Mouse (Mus musculus): ENCODE data around the gene Actr2. TPM values are rescaled to one million over a fixed set of nuclear protein-coding genes. Genes with fewer than 3 reads are reported as not detected.

Gene Actr2
- polyA plus RNA-seq, 1 experiment from 2014 or later, result 74.5 TPM

GRCm38 (mm10) chr11:20106946-20107345 lies 5.8 kb downstream of the Actr2 start:
- Histone ChIP-seq H3K27ac (ENCODE audit: low read depth, low read length) (no peak overlapping the region), H3K36me3 (ENCODE audit: control insufficient read depth, insufficient read depth, low read length) (no peaks in the 10 kb centered on the region; the same call in 1 of the 2 replicates), H3K4me1 (replicated peaks; ENCODE audit: control insufficient read depth, insufficient read depth, low read length) (no peaks in the 10 kb centered on the region; the same call in none of the 2 replicates), H3K4me3 (ENCODE audit: low read depth, low read length) (no peak overlapping the region), H3K27me3 (replicated peaks; ENCODE audit: control insufficient read depth, insufficient read depth, low read length) (no peaks in the 10 kb centered on the region), H3K9me3 (ENCODE audit: control insufficient read depth, low read length) (no peaks in the 10 kb centered on the region), H3K9ac (ENCODE audit: low read depth, low read length) (no peak overlapping the region), H3K4me2 (no peak overlapping the region; the same call in 1 of the 2 replicates)
- no peak for ATAC-seq (replicated peaks; ENCODE audit: low FRiP score)
- DNase-seq (ENCODE audit: low spot score), result no peak
- 89% methylated on average over 3 of the region's 3 CpGs for WGBS

- H3K4me3 ChIP-seq (ENCODE audit: low read depth, low read length), result no peak overlapping the region
- no peaks in the 10 kb centered on the region for H3K9me3 ChIP-seq (ENCODE audit: control insufficient read depth, low read length)
- peaks cover 2% of the 10 kb centered on the region; the same call in 1 of the 2 replicates for H3K36me3 ChIP-seq (ENCODE audit: control insufficient read depth, insufficient read depth, low read length)
- ATAC-seq (replicated peaks; ENCODE audit: low FRiP score) (no peak), DNase-seq (ENCODE audit: low spot score) (no peak)
- no peaks in the 10 kb centered on the region for H3K27me3 ChIP-seq (replicated peaks; ENCODE audit: control insufficient read depth, insufficient read depth, low read length)
- H3K27ac ChIP-seq (ENCODE audit: low read depth, low read length), result no peak overlapping the region
- 79% methylated on average over 2 of the region's 2 CpGs for WGBS
- H3K4me2 ChIP-seq, result no peak overlapping the region
- H3K4me1 ChIP-seq (replicated peaks; ENCODE audit: control insufficient read depth, insufficient read depth, low read length), result no peaks in the 10 kb centered on the region
- no peak overlapping the region for H3K9ac ChIP-seq (ENCODE audit: low read depth, low read length)
These were observed 8.8 kb downstream of the Actr2 start for GRCm38 (mm10) chr11:20103949-20104348.

DNA sequence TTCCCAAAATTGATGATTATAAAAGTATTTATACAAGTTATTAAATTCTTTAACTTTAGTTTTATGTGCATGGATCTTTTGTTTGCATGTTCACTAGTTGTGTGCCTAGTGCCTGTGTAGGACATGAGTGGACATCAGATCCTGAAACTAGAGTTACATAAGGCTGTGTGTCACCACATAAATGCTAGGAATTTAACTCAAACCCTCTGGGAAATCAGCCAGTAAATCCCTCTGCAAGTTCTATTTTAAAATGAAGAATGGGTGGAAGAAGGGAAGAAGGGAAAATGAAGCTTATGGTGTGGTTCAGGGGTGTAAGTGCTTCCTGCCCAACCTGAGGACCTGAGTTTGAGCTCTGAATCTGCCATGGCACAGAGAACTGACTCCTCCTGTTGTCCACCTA lies 26.4 kb downstream of the Actr2 start:
- Histone ChIP-seq H3K9ac (ENCODE audit: low read depth, low read length) (no peak overlapping the region), H3K4me1 (replicated peaks; ENCODE audit: control insufficient read depth, insufficient read depth, low read length) (no peaks in the 10 kb centered on the region), H3K4me2 (no peak overlapping the region), H3K4me3 (ENCODE audit: low read depth, low read length) (no peak overlapping the region), H3K27ac (ENCODE audit: low read depth, low read length) (no peak overlapping the region), H3K27me3 (replicated peaks; ENCODE audit: control insufficient read depth, insufficient read depth, low read length) (no peaks in the 10 kb centered on the region), H3K9me3 (ENCODE audit: control insufficient read depth, low read length) (no peaks in the 10 kb centered on the region), H3K36me3 (ENCODE audit: control insufficient read depth, insufficient read depth, low read length) (peaks cover 28% of the 10 kb centered on the region)
- ATAC-seq (replicated peaks; ENCODE audit: low FRiP score) (no peak), DNase-seq (ENCODE audit: low spot score) (no peak)

- no peak overlapping the region for H3K9ac ChIP-seq (ENCODE audit: low read depth, low read length)
- no peaks in the 10 kb centered on the region for H3K27me3 ChIP-seq (replicated peaks; ENCODE audit: control insufficient read depth, insufficient read depth, low read length)
- no peaks in the 10 kb centered on the region for H3K9me3 ChIP-seq (ENCODE audit: control insufficient read depth, low read length)
- no peak overlapping the region for H3K4me3 ChIP-seq (ENCODE audit: low read depth, low read length)
- H3K27ac ChIP-seq (ENCODE audit: low read depth, low read length), result no peak overlapping the region
- 88% methylated on average over 2 of the region's 2 CpGs for WGBS
- ATAC-seq (replicated peaks; ENCODE audit: low FRiP score), result no peak
- H3K4me1 ChIP-seq (replicated peaks; ENCODE audit: control insufficient read depth, insufficient read depth, low read length), result no peaks in the 10 kb centered on the region
- H3K36me3 ChIP-seq (ENCODE audit: control insufficient read depth, insufficient read depth, low read length), result peaks cover 29% of the 10 kb centered on the region
- no peak for DNase-seq (ENCODE audit: low spot score)
- no peak overlapping the region for H3K4me2 ChIP-seq
These were observed 27.1 kb downstream of the Actr2 start for GRCm38 (mm10) chr11:20085635-20086034.

DNA sequence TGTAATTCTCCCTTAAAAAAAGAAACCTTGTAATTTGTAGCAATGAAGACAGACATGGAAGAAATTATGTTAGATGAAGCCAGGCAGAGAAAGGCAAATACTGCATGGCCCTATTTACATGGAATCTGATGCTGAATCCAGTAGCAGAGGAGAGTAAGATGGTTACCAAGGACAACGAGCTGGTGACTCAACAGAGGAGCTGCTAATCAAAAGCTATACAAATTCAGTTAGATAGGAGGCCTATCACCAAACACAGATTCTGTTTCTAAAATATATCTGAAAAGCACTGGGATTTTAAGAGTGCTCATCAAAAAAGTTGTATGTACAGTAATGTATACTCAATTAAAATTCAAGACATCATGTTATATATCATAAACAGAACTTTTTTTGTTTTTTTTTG lies 37.3 kb downstream of the Actr2 start:
- Histone ChIP-seq H3K4me2 (no peak overlapping the region), H3K9ac (ENCODE audit: low read depth, low read length) (no peak overlapping the region), H3K36me3 (ENCODE audit: control insufficient read depth, insufficient read depth, low read length) (peaks cover 40% of the 10 kb centered on the region), H3K4me3 (ENCODE audit: low read depth, low read length) (no peak overlapping the region), H3K9me3 (ENCODE audit: control insufficient read depth, low read length) (no peaks in the 10 kb centered on the region), H3K4me1 (replicated peaks; ENCODE audit: control insufficient read depth, insufficient read depth, low read length) (no peaks in the 10 kb centered on the region), H3K27ac (ENCODE audit: low read depth, low read length) (no peak overlapping the region), H3K27me3 (replicated peaks; ENCODE audit: control insufficient read depth, insufficient read depth, low read length) (no peaks in the 10 kb centered on the region)
- ATAC-seq (replicated peaks; ENCODE audit: low FRiP score) (no peak), DNase-seq (ENCODE audit: low spot score) (no peak)
- WGBS, result 53% methylated on average over 1 of the region's 1 CpGs

DNA sequence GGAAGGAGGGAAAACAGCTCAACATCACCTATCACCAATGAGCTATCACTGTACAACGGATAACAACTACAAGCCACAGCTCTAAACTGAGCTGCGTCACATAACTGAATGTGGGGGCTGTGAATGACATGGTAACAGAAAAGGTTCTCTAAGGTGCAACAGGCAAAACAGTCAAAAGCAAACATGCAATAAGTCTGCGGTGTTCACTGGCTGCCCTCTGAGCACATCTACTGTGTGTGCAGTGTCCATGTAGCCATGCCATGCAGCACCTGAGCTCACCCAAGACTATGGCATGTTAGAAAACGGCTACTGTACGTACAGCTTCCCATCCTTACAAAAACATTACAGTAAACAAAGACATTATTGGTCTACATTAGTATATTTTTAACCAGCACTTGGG lies 39.9 kb downstream of the Actr2 start:
- H3K9me3 ChIP-seq (ENCODE audit: control insufficient read depth, low read length), result no peaks in the 10 kb centered on the region
- H3K27ac ChIP-seq (ENCODE audit: low read depth, low read length), result no peak overlapping the region
- ATAC-seq (replicated peaks; ENCODE audit: low FRiP score), result no peak
- no peak overlapping the region for H3K4me2 ChIP-seq
- no peaks in the 10 kb centered on the region for H3K27me3 ChIP-seq (replicated peaks; ENCODE audit: control insufficient read depth, insufficient read depth, low read length)
- H3K9ac ChIP-seq (ENCODE audit: low read depth, low read length), result no peak overlapping the region
- H3K36me3 ChIP-seq (ENCODE audit: control insufficient read depth, insufficient read depth, low read length), result peaks cover 27% of the 10 kb centered on the region
- DNase-seq (ENCODE audit: low spot score), result no peak
- H3K4me3 ChIP-seq (ENCODE audit: low read depth, low read length), result no peak overlapping the region
- WGBS, result 90% methylated on average over 5 of the region's 5 CpGs
- no peaks in the 10 kb centered on the region for H3K4me1 ChIP-seq (replicated peaks; ENCODE audit: control insufficient read depth, insufficient read depth, low read length)

- H3K4me2 ChIP-seq, result no peak overlapping the region
- ATAC-seq (replicated peaks; ENCODE audit: low FRiP score) (no peak), DNase-seq (ENCODE audit: low spot score) (no peak)
- peaks cover 26% of the 10 kb centered on the region for H3K36me3 ChIP-seq (ENCODE audit: control insufficient read depth, insufficient read depth, low read length)
- no peaks in the 10 kb centered on the region for H3K27me3 ChIP-seq (replicated peaks; ENCODE audit: control insufficient read depth, insufficient read depth, low read length)
- WGBS, result 76% methylated on average over 3 of the region's 3 CpGs
- no peak overlapping the region for H3K4me3 ChIP-seq (ENCODE audit: low read depth, low read length)
- no peak overlapping the region for H3K9ac ChIP-seq (ENCODE audit: low read depth, low read length)
- H3K27ac ChIP-seq (ENCODE audit: low read depth, low read length), result no peak overlapping the region
- no peaks in the 10 kb centered on the region for H3K4me1 ChIP-seq (replicated peaks; ENCODE audit: control insufficient read depth, insufficient read depth, low read length)
- no peaks in the 10 kb centered on the region for H3K9me3 ChIP-seq (ENCODE audit: control insufficient read depth, low read length)
These were observed 40.5 kb downstream of the Actr2 start for GRCm38 (mm10) chr11:20072174-20072573.

DNA sequence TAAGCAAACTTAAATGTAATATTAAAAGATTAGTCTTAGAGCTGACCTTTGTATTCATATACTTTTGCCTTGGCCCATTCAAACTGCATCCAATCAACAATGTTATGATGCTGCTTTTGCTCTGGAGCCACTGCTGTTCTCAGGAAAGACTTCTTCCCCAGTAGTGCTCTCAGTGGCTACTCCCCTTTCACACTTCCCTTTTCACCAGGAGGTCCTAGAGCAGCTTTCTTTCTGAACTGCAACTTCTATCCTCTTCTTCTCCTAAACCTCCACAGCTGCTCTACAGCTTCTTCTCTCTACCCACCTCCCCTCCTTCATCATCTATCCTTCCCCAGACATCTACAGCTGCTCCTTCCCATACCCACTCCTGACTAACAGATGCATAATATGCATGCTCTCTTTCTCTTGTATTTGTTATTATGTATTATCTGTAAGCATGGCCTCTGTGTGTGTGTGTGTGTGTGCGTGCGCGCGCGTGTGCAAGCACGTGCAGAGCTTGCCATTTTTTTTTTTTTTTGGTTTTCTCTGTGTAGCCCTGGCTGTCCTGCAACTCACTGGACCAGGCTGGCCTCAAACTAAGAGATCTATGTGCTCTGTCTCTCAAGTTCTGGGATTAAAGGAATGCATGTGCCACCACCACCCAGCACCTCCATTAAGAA lies 44.2 kb downstream of the Actr2 start:
- Histone ChIP-seq H3K9me3 (ENCODE audit: control insufficient read depth, low read length) (no peaks in the 10 kb centered on the region), H3K27me3 (replicated peaks; ENCODE audit: control insufficient read depth, insufficient read depth, low read length) (no peaks in the 10 kb centered on the region), H3K27ac (ENCODE audit: low read depth, low read length) (no peak overlapping the region), H3K4me3 (ENCODE audit: low read depth, low read length) (no peak overlapping the region), H3K9ac (ENCODE audit: low read depth, low read length) (no peak overlapping the region), H3K36me3 (ENCODE audit: control insufficient read depth, insufficient read depth, low read length) (peaks cover 24% of the 10 kb centered on the region), H3K4me2 (no peak overlapping the region), H3K4me1 (replicated peaks; ENCODE audit: control insufficient read depth, insufficient read depth, low read length) (no peaks in the 10 kb centered on the region)
- DNase-seq (ENCODE audit: low spot score) (no peak), ATAC-seq (replicated peaks; ENCODE audit: low FRiP score) (no peak)
- 93% methylated on average over 6 of the region's 6 CpGs for WGBS

DNA sequence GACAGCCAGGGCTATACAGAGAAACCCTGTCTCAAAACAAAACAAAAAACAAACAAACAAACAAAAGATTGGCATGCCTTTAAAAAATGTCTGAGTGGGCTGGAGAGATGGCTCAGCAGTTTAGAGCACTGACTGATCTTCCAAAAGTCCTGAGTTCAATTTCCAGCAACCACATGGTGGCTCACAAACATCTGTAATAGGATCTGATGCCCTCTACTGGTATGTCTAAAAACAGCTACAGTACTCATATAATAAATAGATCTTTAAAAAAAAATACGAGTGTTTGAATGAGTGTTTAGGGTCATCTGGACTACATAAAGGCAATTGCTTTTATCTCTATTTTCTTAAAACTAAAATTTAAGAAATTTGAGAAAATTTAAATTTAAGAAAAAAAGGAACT lies 45.2 kb downstream of the Actr2 start:
- no peak for ATAC-seq (replicated peaks; ENCODE audit: low FRiP score)
- Histone ChIP-seq H3K9me3 (ENCODE audit: control insufficient read depth, low read length) (no peaks in the 10 kb centered on the region), H3K27me3 (replicated peaks; ENCODE audit: control insufficient read depth, insufficient read depth, low read length) (no peaks in the 10 kb centered on the region), H3K27ac (ENCODE audit: low read depth, low read length) (no peak overlapping the region), H3K4me1 (replicated peaks; ENCODE audit: control insufficient read depth, insufficient read depth, low read length) (no peaks in the 10 kb centered on the region), H3K36me3 (ENCODE audit: control insufficient read depth, insufficient read depth, low read length) (peaks cover 24% of the 10 kb centered on the region), H3K4me3 (ENCODE audit: low read depth, low read length) (no peak overlapping the region), H3K4me2 (no peak overlapping the region), H3K9ac (ENCODE audit: low read depth, low read length) (no peak overlapping the region)
- 61% methylated on average over 1 of the region's 1 CpGs for whole genome bisulfite sequencing
- DNase-seq (ENCODE audit: low spot score), result no peak
